ENCODE assay signal across 11 mouse cellular contexts in the genomic region with DNA sequence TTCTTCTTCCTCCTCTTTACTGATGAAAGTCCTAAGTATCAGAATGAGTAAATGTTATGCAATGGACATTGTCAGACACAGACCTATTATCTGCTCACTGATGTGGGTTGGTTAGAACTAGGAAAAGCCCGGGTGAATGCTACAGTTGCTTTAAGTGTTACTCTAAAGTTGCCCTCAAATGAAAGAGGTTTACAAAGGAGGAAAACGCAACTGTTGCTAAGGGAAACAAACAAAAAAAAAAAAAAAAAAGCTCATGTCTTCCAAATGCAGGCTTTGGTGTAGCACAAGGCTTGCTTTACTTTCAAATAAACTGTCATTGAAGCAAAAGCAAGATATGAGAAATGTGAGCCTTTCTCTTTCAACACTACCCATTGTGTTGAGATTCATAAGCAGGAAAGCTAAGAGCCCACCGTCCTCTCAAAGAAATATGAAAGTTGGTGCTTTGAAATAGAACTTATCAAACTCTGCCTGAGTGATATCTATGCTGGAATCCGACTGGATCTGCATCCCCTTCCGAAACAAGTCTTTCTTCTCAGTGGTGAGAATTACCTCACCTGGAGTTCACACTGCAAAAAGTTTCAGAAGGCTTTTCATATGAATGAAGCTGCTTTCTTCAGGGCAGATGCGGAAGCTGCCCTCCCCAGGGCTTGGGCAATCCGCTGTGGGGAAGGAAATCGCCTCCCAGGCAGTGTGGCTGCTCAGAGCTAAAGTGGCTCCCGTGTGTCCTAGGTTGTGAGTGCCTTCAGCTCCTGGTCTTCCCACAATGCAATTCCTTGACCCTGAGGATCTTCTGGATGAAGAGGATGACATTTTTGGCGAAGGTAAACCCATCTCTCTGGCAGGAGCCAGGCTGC. TPM values are rescaled to one million over a fixed set of nuclear protein-coding genes. Genes with fewer than 3 reads are reported as not detected.
A peak's percentile ranks its signal among the peaks of the same experiment; 100 is the strongest.
DNase-seq lines count a peak whose midpoint lies in the region; ATAC-seq and TF ChIP-seq lines count a peak whose summit lies in the region.
"Had no signal": no experiment of that assay in that cellular context is flagged by ENCODE, and none has a peak within 500 bp of the region (broad histone marks: within the 10 kb centered on the region; RNA-seq: fewer than 3 reads in every experiment).

No protein-coding gene starts in this region.

- no peak overlapping the region for H3K9ac ChIP-seq in liver, embryonic 13.5 days
- no peak overlapping the region for H3K9ac ChIP-seq in kidney, embryonic 16.5 days (replicated peaks; ENCODE audit: low read length)

- no peak for TF ChIP-seq CTCF in small intestine, adult 2 months (IDR thresholded peaks at IDR 0.05; ENCODE audit: extremely low read depth, insufficient read length, insufficient replicate concordance, low read depth, low read length)

- peak; percentile 30 for DNase-seq in adrenal gland, postnatal 14 days
- DNase-seq in adrenal gland, postnatal 10 days, result no peak
- peak; percentile 87 for DNase-seq in CD4-positive helper T cell, adult 2 months (ENCODE audit: low read depth, low spot score)
- DNase-seq in liver, embryonic 13.5 days, result no peak
- no peak for DNase-seq in gastrocnemius, postnatal 10 days
- DNase-seq in kidney, adult 18-20 months, result no peak
- DNase-seq: cerebellum, adult 11 months; kidney, adult 2 months had no signal

- H3K27me3 ChIP-seq in liver, embryonic 13.5 days, result no peaks in the 10 kb centered on the region
- no peaks in the 10 kb centered on the region for H3K27me3 ChIP-seq in small intestine, adult 2 months (ENCODE audit: control insufficient read depth, insufficient read depth, low read length)
- H3K27me3 ChIP-seq in kidney, embryonic 16.5 days (ENCODE audit: insufficient read depth, low read length), result no peaks in the 10 kb centered on the region

- H3K36me3 ChIP-seq in liver, embryonic 13.5 days, result no peaks in the 10 kb centered on the region
- no peaks in the 10 kb centered on the region for H3K36me3 ChIP-seq in small intestine, adult 2 months (ENCODE audit: control insufficient read depth, insufficient read depth, low read length)
- no peaks in the 10 kb centered on the region for H3K36me3 ChIP-seq in kidney, embryonic 16.5 days (ENCODE audit: insufficient read depth, low read length)

- ATAC-seq in liver, embryonic 13.5 days (ENCODE audit: low read depth), result no peak
- ATAC-seq in kidney, embryonic 16.5 days (ENCODE audit: low FRiP score, low TSS enrichment), result no peak
- ATAC-seq: midbrain, embryonic 16.5 days had no signal

- no peak for TF ChIP-seq POLR2A in small intestine, adult 2 months (IDR thresholded peaks at IDR 0.05; ENCODE audit: low read depth, low read length)

- no peaks in the 10 kb centered on the region for H3K9me3 ChIP-seq in liver, embryonic 13.5 days (replicated peaks)
- H3K9me3 ChIP-seq in kidney, embryonic 16.5 days (ENCODE audit: low read length), result no peaks in the 10 kb centered on the region

- H3K4me1 ChIP-seq in liver, embryonic 13.5 days (replicated peaks), result peaks cover 35% of the 10 kb centered on the region
- no peaks in the 10 kb centered on the region; the same call in 1 of the 2 replicates for H3K4me1 ChIP-seq in small intestine, adult 2 months (ENCODE audit: control insufficient read depth, insufficient read depth, insufficient read length, low read length)
- peaks cover 15% of the 10 kb centered on the region; the same call in 1 of the 2 replicates for H3K4me1 ChIP-seq in kidney, embryonic 16.5 days (ENCODE audit: insufficient read depth, low read length)

- 44% methylated on average over 10 of the region's 10 CpGs for WGBS in liver, embryonic 13.5 days (ENCODE audit: insufficient replicate concordance)
- 57% methylated on average over 10 of the region's 10 CpGs for WGBS in small intestine, adult 2 months
- WGBS in kidney, embryonic 16.5 days, result 77% methylated on average over 10 of the region's 10 CpGs

- no peak overlapping the region for H3K4me2 ChIP-seq in liver, embryonic 13.5 days
- H3K4me2 ChIP-seq in kidney, embryonic 16.5 days (replicated peaks; ENCODE audit: low read depth, low read length), result no peak overlapping the region

- no peak overlapping the region for H3K4me3 ChIP-seq in liver, embryonic 13.5 days (replicated peaks)
- peak overlapping the region; percentile 39 for H3K4me3 ChIP-seq in small intestine, adult 2 months (ENCODE audit: low read depth, low read length)
- H3K4me3 ChIP-seq in kidney, embryonic 16.5 days (ENCODE audit: low read length), result no peak overlapping the region

- H3K27ac ChIP-seq in liver, embryonic 13.5 days, result peak overlapping the region; percentile 10; the same call in 1 of the 2 replicates
- peak overlapping the region; percentile 76; the same call in 1 of the 2 replicates for H3K27ac ChIP-seq in small intestine, adult 2 months (ENCODE audit: insufficient read depth, low read depth, low read length)
- H3K27ac ChIP-seq in kidney, embryonic 16.5 days (ENCODE audit: low read length), result no peak overlapping the region

RNA-seq across cellular contexts. Expression of gene Ripor2, which starts 32.2 kb away (rescaled TPM):
- total RNA-seq in adrenal gland, postnatal 14 days (2021), result 3.4 and 20.0 TPM in 2 replicates
- 10 to 100 TPM in 1 of 2 experiments, 1 to 10 TPM in 1; 7.5 to 10.9 TPM for total RNA-seq in adrenal gland, postnatal 10 days (2021)
- 3.9 and 4.9 TPM in 2 replicates for polyA plus RNA-seq in liver, embryonic 13.5 days (2015; fragmentation: Nextera tagmentation; extraction: Ambion mirVana)
- polyA plus RNA-seq in small intestine, adult 2 months (2012; rRNA removed), result 0.86 and 2.0 TPM in 2 replicates
- 10 to 100 TPM; 10.2 to 11.9 TPM for total RNA-seq in gastrocnemius, postnatal 10 days (2021)
- polyA plus RNA-seq in kidney, embryonic 16.5 days (2015; fragmentation: Nextera tagmentation; extraction: Ambion mirVana), result 2.1 and 2.7 TPM in 2 replicates

Comparison
In these comparisons a context has a peak if more than half of its experiments do, and no peak if none do; other contexts are left out.
1. DNase-seq: peak in adrenal gland, postnatal 14 days (single experiment) and CD4-positive helper T cell, adult 2 months (single experiment); none in adrenal gland, postnatal 10 days (single experiment), liver, embryonic 13.5 days (single experiment), gastrocnemius, postnatal 10 days (single experiment) and kidney, adult 18-20 months (single experiment).